In the genomic region with DNA sequence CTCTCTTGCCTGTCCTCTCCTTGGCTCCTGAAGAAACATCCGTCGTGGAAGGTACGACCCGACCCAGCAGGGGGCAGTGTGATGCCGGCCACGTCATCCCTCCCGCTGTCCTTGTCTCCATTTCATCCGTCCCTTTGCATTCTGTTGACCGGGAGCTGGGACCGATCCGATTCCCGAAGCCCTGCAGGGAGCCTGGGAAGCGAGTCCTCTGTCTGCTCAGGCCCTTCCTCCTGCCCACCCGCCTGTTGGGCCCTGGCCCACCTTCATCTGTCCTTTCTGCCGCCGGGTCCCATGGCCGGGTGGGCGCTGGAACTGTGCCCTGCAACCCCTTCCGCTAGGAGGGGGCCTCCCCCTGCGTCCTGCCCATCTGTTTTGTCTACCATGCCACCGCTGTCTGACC, we compare ENCODE assay signal across 9 mouse cellular contexts. TPM values are rescaled to one million over a fixed set of nuclear protein-coding genes. Genes with fewer than 3 reads are reported as not detected.
DNase-seq lines count a peak whose midpoint lies in the region; ATAC-seq and TF ChIP-seq lines count a peak whose summit lies in the region.
"Had no signal": no experiment of that assay in that cellular context is flagged by ENCODE, and none has a peak within 500 bp of the region (broad histone marks: within the 10 kb centered on the region; RNA-seq: fewer than 3 reads in every experiment).

No protein-coding gene starts in this region.

- peak overlapping the region; percentile 26; the same call in 1 of the 2 replicates for H3K4me2 ChIP-seq in liver, postnatal 0 days (ENCODE audit: low read depth, low read length)

- peak; percentile 33 to 66 for DNase-seq in spleen, postnatal 4 days (ENCODE audit: low spot score in 2 of 2)
- DNase-seq in spleen, postnatal 36 days (ENCODE audit: low spot score in 2 of 2): no peak
- peak; percentile 69 for DNase-seq in embryo, embryonic 9.5 days (ENCODE audit: extremely low spot score)
- DNase-seq in heart, adult 8-10 months (ENCODE audit: low spot score): peak; percentile 83
- peak; percentile 66 to 82 for DNase-seq in kidney, adult 8-10 months
- DNase-seq in liver, postnatal 0 days: peak; percentile 64
- DNase-seq in ovary, postnatal 10 days (ENCODE audit: low spot score): peak; percentile 53
- DNase-seq in B cell, adult 2 months: no peak

- H3K4me1 ChIP-seq in liver, postnatal 0 days (ENCODE audit: insufficient read depth): peaks cover 9% of the 10 kb centered on the region

- WGBS in liver, postnatal 0 days (ENCODE audit: insufficient replicate concordance): 53% methylated on average over 21 of the region's 21 CpGs

- H3K36me3 ChIP-seq in liver, postnatal 0 days (replicated peaks; ENCODE audit: insufficient read depth, low read length): no peaks in the 10 kb centered on the region

- TF ChIP-seq CTCF in liver, postnatal 0 days (IDR thresholded peaks at IDR 0.05; ENCODE audit: low read depth): peak; percentile 72

- no peak overlapping the region for H3K9ac ChIP-seq in liver, postnatal 0 days (replicated peaks)

- peaks cover 28% of the 10 kb centered on the region for H3K27me3 ChIP-seq in liver, postnatal 0 days (ENCODE audit: insufficient read depth, low read length)

- TF ChIP-seq EP300 in liver, postnatal 0 days (IDR thresholded peaks at IDR 0.05; ENCODE audit: low read depth): no peak

- H3K9me3 ChIP-seq in liver, postnatal 0 days (ENCODE audit: low read length): no peaks in the 10 kb centered on the region

- H3K4me3 ChIP-seq in liver, postnatal 0 days (ENCODE audit: low read depth, low read length): no peak overlapping the region

- no peak for ATAC-seq in liver, postnatal 0 days

- no peak overlapping the region for H3K27ac ChIP-seq in liver, postnatal 0 days (ENCODE audit: low read depth)

RNA-seq across cellular contexts. Expression of a gene that starts 16.4 kb away (rescaled TPM):
- 1 to 10 TPM; 4.4 to 6.8 (median 6.0) TPM for total RNA-seq in heart, adult 8-10 months (2022)
- 0.20 and 0.22 TPM in 2 replicates for polyA plus RNA-seq in liver, postnatal 0 days (2015; fragmentation: Nextera tagmentation; extraction: Ambion mirVana)
- total RNA-seq: neutrophil, adult 5-6 weeks had no signal

RNA-seq across cellular contexts. Expression of a gene that starts 41.9 kb away (rescaled TPM):
- 10 to 100 TPM; 13.9 to 25.4 (median 20.5) TPM for total RNA-seq in heart, adult 8-10 months (2022)
- polyA plus RNA-seq in liver, postnatal 0 days (2015; fragmentation: Nextera tagmentation; extraction: Ambion mirVana): 1.4 and 1.6 TPM in 2 replicates
- total RNA-seq: neutrophil, adult 5-6 weeks had no signal

RNA-seq across cellular contexts. Expression of a gene that starts 58.1 kb away (rescaled TPM):
- 10 to 100 TPM in 2 of 4 experiments, 1 to 10 TPM in 2; 6.3 to 15.9 (median 10.3) TPM for total RNA-seq in heart, adult 8-10 months (2022)
- polyA plus RNA-seq in liver, postnatal 0 days (2015; fragmentation: Nextera tagmentation; extraction: Ambion mirVana): not detected in 2 replicates
- total RNA-seq: neutrophil, adult 5-6 weeks had no signal

Comparison
In these comparisons a context has a peak if more than half of its experiments do, and no peak if none do; other contexts are left out.
1. DNase-seq: peak in spleen, postnatal 4 days (2 of 2), embryo, embryonic 9.5 days (single experiment), heart, adult 8-10 months (single experiment), kidney, adult 8-10 months (2 of 2), liver, postnatal 0 days (single experiment) and ovary, postnatal 10 days (single experiment); none in spleen, postnatal 36 days (0 of 2) and B cell, adult 2 months (0 of 2).